Mouse (Mus musculus): Measurements from ENCODE around the gene Srcin1.

DNA sequence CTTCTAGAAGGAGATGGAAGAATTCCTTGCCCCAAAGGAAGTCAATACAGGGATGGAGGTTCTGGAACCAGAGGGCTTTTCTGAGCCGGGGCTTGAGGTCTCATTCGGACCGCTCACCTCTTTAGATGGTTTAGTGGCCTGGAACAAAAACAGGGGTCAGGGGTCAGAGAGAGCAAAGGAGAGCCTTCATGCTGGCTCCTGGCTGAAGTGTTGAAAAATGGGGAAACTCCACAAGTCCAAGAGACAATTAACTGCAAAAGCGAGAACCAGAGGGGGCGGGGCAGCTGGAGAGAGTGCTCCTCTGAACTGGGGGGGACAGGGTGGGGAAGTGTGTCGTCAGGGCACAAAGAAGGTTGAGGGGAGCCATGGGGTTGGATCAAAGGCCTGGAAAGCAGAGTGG lies 63.5 kb downstream of the Srcin1 start:
- TF ChIP-seq CTCF (IDR thresholded peaks at IDR 0.05; ENCODE audit: low read depth) (no peak), EP300 (IDR thresholded peaks at IDR 0.05; ENCODE audit: low read depth) (no peak)

Data from heart, postnatal 0 days (tissue).